Comparison of ENCODE assay signal across 10 mouse cellular contexts in genomic region chr1:21070658-21071057, GRCm38 (mm10). TPM values are rescaled to one million over a fixed set of nuclear protein-coding genes. Genes with fewer than 3 reads are reported as not detected.
DNase-seq lines count a peak whose midpoint lies in the region; ATAC-seq and TF ChIP-seq lines count a peak whose summit lies in the region.
"Had no signal": no experiment of that assay in that cellular context is flagged by ENCODE, and none has a peak within 500 bp of the region (broad histone marks: within the 10 kb centered on the region; RNA-seq: fewer than 3 reads in every experiment).

No protein-coding gene starts in this region.

- H3K27me3 ChIP-seq in embryonic facial prominence, embryonic 15.5 days = no peaks in the 10 kb centered on the region
- H3K27me3 ChIP-seq in kidney, postnatal 0 days (ENCODE audit: insufficient read depth, low read length) = no peaks in the 10 kb centered on the region

- H3K4me2 ChIP-seq in embryonic facial prominence, embryonic 15.5 days (replicated peaks) = no peak overlapping the region
- peak overlapping the region; percentile 8; the same call in 1 of the 2 replicates for H3K4me2 ChIP-seq in kidney, postnatal 0 days (ENCODE audit: low read length)
- H3K4me2 ChIP-seq: hindbrain, embryonic 14.5 days had no signal

- H3K27ac ChIP-seq in embryonic facial prominence, embryonic 15.5 days (replicated peaks) = 0 out of 2 replicates have a peak overlapping the region, but pooled peaks have one; percentile 11
- H3K27ac ChIP-seq in kidney, postnatal 0 days = peak overlapping the region; percentile 63
- H3K27ac ChIP-seq: hindbrain, embryonic 14.5 days had no signal

- no peak for TF ChIP-seq CTCF in kidney, postnatal 0 days (IDR thresholded peaks at IDR 0.05; ENCODE audit: low read depth)

- peak; percentile 57 for DNase-seq in heart, adult 8-10 months (ENCODE audit: low spot score)
- no peak for DNase-seq in heart, postnatal 14 days
- peak; percentile 80 for DNase-seq in R1 (ENCODE audit: low read depth, low spot score)
- peak; percentile 65 for DNase-seq in kidney, postnatal 0 days (ENCODE audit: low spot score)
- DNase-seq in urinary bladder, postnatal 14 days (ENCODE audit: low spot score) = no peak
- no peak for DNase-seq in cerebellum, postnatal 36 days
- no peak for DNase-seq in neural tube, embryonic 10.5 days (ENCODE audit: extremely low spot score, low spot score)
- DNase-seq: cerebellum, adult 9-10 months had no signal

- WGBS in embryonic facial prominence, embryonic 15.5 days = 66% methylated on average over 13 of the region's 13 CpGs
- WGBS in kidney, postnatal 0 days = 75% methylated on average over 13 of the region's 13 CpGs

- H3K4me1 ChIP-seq in embryonic facial prominence, embryonic 15.5 days = peaks cover 27% of the 10 kb centered on the region
- peaks cover 24% of the 10 kb centered on the region for H3K4me1 ChIP-seq in kidney, postnatal 0 days (replicated peaks; ENCODE audit: insufficient read depth, low read length)

- intact Hi-C loops in heart, postnatal 14 days (cut with DNase I) = no loop called here

- H3K4me3 ChIP-seq in embryonic facial prominence, embryonic 15.5 days (replicated peaks) = no peak overlapping the region
- H3K4me3 ChIP-seq in kidney, postnatal 0 days (replicated peaks; ENCODE audit: low read depth, low read length) = no peak overlapping the region

- ATAC-seq in embryonic facial prominence, embryonic 15.5 days (ENCODE audit: insufficient number of reproducible peaks, low FRiP score, low TSS enrichment, low read depth) = no peak
- no peak for ATAC-seq in kidney, postnatal 0 days (replicated peaks; ENCODE audit: low FRiP score, low read depth)

- H3K9ac ChIP-seq in embryonic facial prominence, embryonic 15.5 days = no peak overlapping the region
- no peak overlapping the region for H3K9ac ChIP-seq in kidney, postnatal 0 days (ENCODE audit: low read depth, low read length)
- H3K9ac ChIP-seq: hindbrain, embryonic 14.5 days had no signal

- H3K36me3 ChIP-seq in embryonic facial prominence, embryonic 15.5 days = peaks cover 10% of the 10 kb centered on the region
- no peaks in the 10 kb centered on the region for H3K36me3 ChIP-seq in kidney, postnatal 0 days (ENCODE audit: insufficient read depth, low read length)

- H3K9me3 ChIP-seq in embryonic facial prominence, embryonic 15.5 days (replicated peaks) = no peaks in the 10 kb centered on the region
- no peaks in the 10 kb centered on the region for H3K9me3 ChIP-seq in kidney, postnatal 0 days (replicated peaks; ENCODE audit: low read length)

RNA-seq across cellular contexts. Expression of gene Tram2, which starts 8.4 kb away (rescaled TPM):
- total RNA-seq in heart, adult 8-10 months (2022) = 1 to 10 TPM; 4.3 to 5.8 (median 4.9) TPM
- total RNA-seq in heart, postnatal 14 days (2021) = 1 to 10 TPM; 8.7 to 9.2 TPM
- polyA plus RNA-seq in embryonic facial prominence, embryonic 15.5 days (2015; fragmentation: Nextera tagmentation; extraction: Ambion mirVana) = 10.3 and 11.0 TPM in 2 replicates
- polyA plus RNA-seq in kidney, postnatal 0 days (2015; fragmentation: Nextera tagmentation; extraction: Ambion mirVana) = 7.2 and 8.5 TPM in 2 replicates

Comparison
In these comparisons a context has a peak if more than half of its experiments do, and no peak if none do; other contexts are left out.
1. DNase-seq: peak in heart, adult 8-10 months (single experiment), R1 (single experiment) and kidney, postnatal 0 days (single experiment); none in heart, postnatal 14 days (0 of 2), urinary bladder, postnatal 14 days (single experiment), cerebellum, postnatal 36 days (0 of 2) and neural tube, embryonic 10.5 days (single experiment).